Mouse (Mus musculus): ENCODE data around the gene Abcc10.
A peak's percentile ranks its signal among the peaks of the same experiment; 100 is the strongest.

Abcc10 gene

DNA sequence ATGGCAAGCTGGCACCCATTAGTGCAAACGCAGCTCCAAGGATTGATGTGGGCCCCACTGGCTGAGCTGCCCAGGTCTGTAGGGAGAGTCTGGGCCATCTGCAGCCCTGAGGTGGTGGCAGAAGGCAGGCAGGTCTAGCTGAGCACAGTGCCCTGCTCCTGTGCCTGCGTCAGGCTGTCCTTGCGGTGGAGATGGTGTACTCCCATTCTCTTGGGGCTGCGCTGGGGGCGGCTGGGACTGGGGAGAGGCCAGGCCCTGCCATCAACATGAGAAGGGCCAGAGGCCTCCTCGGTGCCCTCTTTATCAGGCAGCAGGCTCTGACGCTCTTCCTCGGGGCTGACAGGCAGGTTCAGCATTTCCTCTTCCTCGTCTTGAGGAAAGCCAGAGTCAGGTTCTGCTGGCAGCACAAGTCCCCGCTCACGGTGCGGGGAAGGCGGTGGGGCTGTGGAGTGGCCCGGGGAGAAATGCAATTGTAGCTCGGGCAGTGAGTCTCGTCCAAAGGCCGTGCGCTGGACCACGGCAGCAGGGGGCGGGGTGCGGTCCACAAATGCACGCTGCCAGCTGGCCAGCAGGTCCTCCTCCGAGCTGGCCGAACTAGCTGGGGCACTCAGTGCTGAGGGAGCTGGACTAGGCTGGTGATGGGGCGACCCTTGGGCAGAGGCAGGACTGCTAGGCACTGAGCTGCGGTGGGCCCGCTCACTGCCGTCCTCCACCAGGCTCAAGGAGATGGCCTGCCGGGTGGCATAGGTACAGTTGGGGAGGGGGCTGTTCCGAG lies 69.7 kb downstream of the Abcc10 start:
- no peak for DNase-seq (ENCODE audit: low read depth, low spot score)

DNA sequence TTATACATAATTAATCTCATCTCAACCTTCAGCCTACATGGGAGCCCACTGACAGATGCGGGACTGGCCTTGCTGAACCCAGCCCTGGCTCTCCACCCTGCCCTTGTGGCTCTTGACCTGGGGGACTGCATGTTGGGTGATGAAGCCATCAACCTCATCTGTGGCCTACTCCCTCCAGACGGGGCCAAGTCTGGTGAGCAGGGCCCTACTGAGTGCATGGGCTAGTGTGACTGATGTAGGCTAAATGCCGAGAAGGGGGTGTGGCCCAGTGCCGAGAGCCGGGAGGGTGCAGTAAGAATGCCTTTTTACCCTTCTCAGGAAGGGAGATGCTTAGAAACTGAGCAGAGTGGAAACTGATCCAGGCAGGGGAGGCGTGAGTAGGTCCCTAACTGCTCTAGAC lies 73.0 kb downstream of the Abcc10 start:
- DNase-seq (ENCODE audit: low read depth, low spot score): no peak

DNA sequence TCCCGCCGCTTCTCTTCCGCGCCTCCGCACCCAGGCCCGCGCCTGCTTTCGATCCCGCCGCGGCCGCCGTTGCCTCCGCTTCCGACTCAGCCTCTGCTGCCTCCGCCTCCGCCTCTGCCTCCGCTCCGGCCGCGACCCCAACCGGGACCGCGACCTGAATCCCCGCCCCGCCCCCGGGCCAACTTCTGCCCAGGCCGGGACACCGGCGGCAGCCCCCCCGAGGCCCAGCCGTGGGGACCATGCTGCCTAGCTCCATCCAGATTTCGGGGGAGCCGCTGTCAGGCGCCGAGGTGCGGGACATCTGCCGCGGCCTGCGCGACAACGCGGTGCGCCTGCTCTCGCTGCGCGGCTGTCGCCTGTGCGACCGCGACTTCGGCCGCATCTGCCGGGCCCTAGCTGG lies 74.0 kb downstream of the Abcc10 start:
- no peak for DNase-seq (ENCODE audit: low read depth, low spot score)

DNA sequence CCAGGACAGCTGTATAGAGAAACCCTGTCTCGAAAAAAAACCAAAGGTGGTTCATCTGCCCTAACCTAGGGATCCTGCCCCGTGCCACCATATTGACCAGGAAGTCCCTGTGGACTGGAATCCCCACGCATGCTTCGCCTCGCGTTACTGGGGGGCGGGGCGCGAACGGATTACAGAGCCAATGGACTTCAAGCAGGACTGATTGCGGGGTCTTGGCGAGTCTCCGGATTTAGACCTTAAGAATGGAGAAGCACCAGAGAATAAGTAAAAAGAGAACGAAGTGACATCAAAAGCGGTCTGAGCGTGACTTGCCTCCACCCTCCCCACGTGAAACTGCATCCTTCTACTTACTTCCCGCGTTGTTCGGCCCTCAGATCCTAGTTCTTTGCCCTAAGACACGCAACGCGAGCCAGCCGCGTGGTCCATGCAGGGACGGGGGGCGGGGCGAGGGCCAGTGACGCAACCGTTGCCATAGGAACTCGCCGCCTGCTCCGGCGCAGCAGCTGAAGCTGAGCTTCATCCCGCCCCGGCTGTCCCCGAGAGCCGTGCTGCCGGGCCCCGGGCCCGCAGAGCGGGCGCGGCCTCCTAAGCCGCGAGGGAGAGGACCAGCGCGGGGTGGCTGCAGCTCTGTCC lies 74.6 kb downstream of the Abcc10 start, which contains the start of gene Lrrc73:
Gene Lrrc73 (plus strand): TSS at position 80 of the 633 bp plus-strand sequence.
- DNase-seq (ENCODE audit: low read depth, low spot score): peak; percentile 91

Data from mesoderm, embryonic 11.5 days (tissue).